Mouse (Mus musculus) left cerebral cortex, adult 2 months (tissue): Measurements from ENCODE around the gene Elmsan1. TPM values are rescaled to one million over a fixed set of nuclear protein-coding genes. Genes with fewer than 3 reads are reported as not detected.

Source experiments
- DNase-seq, 2 experiments: peaks; one replicate each; pipeline ENCODE4 v3.0.0; 2021 to 2022; ENCODE audit warnings: low spot score in 2 of 2, mixed read lengths in 1 of 2; ENCODE audit errors: extremely low spot score in 1 of 2
- H3K27ac ChIP-seq: fragments of 200-600 bp; 2 replicates; pipeline ENCODE4 v1.8.1; 2022
- H3K4me3 ChIP-seq: fragments of 200-600 bp; 2 replicates; pipeline ENCODE4 v1.8.1; 2022
- CTCF ChIP-seq: fragments of 200-600 bp; IDR thresholded peaks from 2 replicates; pipeline ENCODE4 v1.8.1; 2022; ENCODE audit warnings: antibody characterized with exemption, mild to moderate bottlenecking, moderate library complexity
- intact Hi-C: fragments of 180-260 bp; cut with DNase I; formaldehyde crosslinking; loops from one replicate; pipeline ENCODE4 v1.15.1; 2025
- total RNA-seq, 2 experiments: library from RNA; stranded (reverse); gene quantifications; 2 replicates each; pipeline ENCODE4 v1.2.3; 2021

The Elmsan1 gene
- total RNA-seq, 2 experiments from 2014 or later, result 16.6 to 22.8 TPM

DNA sequence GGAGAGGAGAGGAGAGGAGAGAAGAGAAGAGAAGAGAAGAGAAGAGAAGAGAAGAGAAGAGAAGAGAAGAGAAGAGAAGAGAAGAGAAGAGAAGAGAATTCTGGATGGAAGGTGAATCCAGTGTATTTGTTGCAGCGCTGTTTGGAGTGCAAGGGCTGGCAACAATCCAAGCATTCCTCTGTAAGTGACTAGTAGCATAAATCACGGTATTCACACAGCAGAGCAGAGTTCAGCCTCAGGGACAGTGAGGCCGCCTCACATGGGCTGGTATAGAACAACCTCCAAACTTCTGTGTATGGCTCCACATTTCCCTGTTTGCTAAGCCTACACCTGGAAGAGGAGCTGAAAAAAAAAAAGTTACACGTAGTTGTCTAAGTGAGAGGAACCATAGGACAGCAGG lies 6.4 kb downstream of the Elmsan1 start:
- H3K4me3 ChIP-seq, result no peak overlapping the region
- no peak for TF ChIP-seq CTCF
- H3K27ac ChIP-seq, result no peak overlapping the region
- intact Hi-C loops, result no loop called here
- no peak for DNase-seq

DNA sequence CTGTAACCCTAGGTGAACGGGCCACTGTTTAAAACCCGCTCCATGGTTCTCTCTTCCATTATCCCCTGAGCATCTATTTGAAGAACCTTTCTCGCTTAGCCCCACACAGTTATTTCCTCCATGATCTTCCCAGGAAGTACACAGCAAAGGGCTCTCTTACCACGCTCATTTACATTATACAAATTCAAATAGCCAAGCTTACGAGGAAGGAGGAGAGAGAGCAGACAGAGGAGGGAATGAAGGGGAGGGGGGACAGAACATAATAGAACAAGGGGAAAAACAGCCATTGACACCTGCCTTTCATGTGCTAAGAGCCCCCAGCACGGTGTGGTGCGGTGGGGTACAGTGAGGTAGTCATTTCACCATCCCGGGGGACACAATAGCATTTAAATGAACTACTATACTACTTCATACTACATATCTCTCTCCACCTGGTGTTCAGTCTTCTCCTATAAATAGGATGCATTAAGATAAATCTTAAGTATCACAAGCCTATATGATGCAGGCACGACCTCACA lies 7.6 kb downstream of the Elmsan1 start:
- no peak for TF ChIP-seq CTCF
- no peak overlapping the region for H3K27ac ChIP-seq
- DNase-seq, result no peak
- intact Hi-C loops, result no loop called here
- no peak overlapping the region for H3K4me3 ChIP-seq

DNA sequence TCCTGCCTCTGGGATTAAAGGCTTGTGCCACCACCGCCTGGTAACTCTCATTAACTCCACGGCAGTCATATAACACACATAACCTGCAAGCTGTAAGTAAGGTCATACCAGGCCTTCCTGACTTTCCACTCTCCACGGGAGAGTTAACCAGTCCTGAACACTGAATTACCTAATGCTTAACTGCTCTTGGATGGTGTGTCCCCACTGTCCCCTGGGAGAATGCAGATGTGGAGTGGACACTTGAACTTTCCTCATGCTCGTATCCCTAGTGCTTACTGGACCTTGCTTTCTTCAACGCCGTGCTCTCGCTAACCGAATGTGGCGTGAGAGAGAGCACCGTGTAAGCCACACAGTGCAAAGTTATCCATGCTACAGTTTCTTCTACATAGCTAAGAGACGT lies 8.4 kb downstream of the Elmsan1 start:
- Histone ChIP-seq H3K4me3 (no peak overlapping the region), H3K27ac (no peak overlapping the region)
- intact Hi-C loops, result no loop called here
- no peak for TF ChIP-seq CTCF
- no peak for DNase-seq

DNA sequence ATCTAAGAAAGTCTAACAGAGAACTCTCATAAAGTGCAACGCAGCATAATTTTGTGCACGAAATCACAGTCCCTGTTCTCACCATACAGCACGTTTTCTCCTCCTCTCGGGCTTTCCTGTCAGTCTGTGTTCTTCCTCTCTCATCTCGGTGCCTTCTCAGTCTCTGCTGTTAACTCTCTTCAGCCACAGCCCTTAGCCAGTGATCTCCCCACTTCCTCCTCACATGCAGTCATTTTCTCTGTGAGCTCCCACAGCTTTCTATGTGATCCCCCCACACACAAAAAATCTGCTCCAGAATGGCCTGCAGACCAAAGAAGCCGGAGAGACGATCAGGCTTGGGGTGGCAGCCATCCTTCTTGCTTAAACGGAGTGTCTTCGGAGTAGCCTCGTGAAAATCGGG lies 9.6 kb downstream of the Elmsan1 start:
- DNase-seq, result no peak
- intact Hi-C loops, result no loop called here
- H3K4me3 ChIP-seq, result no peak overlapping the region
- H3K27ac ChIP-seq, result no peak overlapping the region
- no peak for TF ChIP-seq CTCF

DNA sequence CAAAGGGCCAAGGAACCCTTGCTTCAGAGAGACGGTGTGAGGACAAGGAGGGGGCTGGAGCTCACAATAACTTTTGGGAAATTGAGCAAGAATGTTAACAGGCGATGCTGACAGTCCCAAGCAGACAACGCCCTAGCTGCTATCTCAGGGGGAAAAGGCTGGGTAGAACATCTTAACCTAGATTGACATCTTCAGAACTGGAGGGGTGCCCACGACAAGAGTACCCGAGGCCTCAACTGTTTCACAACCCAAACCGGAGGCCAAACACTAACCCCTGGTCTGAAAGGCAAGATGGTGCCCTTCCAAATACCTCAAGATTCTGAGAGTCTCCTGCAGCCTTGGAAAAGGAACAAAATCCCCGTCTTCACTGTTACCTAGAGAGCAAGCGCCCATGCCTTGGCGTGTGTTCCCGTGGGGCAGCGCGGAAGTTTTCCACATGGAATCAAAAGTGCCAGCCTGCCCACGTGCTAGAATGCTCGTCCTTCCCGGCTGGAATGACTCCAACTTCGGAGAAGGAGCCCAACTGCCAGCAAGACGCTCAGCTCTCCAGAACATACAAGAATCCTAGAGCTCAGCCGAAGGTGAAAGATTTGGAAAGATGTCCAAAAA lies 11.4 kb downstream of the Elmsan1 start:
- DNase-seq, result peak in 1 of 2 experiments; percentile 33
- no peak overlapping the region for H3K27ac ChIP-seq
- H3K4me3 ChIP-seq, result no peak overlapping the region
- TF ChIP-seq CTCF, result no peak
- intact Hi-C loops, result no loop called here

DNA sequence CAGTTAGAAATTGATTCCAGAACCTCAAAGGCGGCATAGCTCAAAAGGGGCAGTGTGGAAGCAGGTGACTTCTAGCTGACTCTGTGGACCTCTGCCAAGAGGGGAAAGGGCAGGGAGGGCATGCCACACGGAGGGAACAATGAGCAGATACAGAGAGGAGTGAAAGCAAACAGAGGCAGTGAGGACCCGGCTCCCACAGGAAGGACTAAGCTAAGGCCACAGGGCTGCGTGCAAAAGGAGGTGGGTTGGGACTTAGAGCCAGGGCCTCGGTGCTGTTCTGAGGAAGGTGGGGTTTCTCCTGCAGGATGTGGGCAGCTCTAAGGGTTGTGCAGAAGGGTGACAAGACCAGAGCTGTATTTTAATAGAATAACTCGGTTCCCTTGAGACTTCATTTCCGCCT lies 12.2 kb downstream of the Elmsan1 start:
- no peak for DNase-seq
- Histone ChIP-seq H3K27ac (no peak overlapping the region), H3K4me3 (no peak overlapping the region)
- intact Hi-C loops, result no loop called here
- no peak for TF ChIP-seq CTCF

DNA sequence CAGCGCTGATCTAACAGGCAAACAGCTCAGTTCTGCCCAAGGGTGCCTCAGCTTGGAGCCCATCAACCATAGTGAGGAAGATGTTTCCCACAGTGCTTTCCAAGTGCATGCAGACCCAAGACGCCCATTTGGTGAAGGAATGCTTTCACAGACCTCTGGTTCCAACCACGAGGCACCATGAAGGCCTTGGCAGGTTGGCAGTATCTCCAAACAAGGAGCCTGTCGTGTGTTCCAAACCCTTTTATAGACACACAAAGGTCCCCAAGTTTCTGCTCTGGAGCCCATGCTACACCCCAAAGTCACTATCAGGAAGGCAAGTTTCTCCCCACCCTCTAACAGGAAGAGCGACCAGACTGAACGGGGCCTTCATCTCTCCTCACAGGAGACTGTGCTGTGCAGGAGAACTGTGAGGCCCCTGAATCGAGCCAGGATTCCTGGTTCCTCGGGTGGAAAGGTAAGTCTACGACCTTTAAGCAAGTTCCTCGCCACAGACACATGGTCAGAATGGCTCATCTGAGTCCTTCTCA lies 13.0 kb downstream of the Elmsan1 start:
- no peak overlapping the region for H3K27ac ChIP-seq
- H3K4me3 ChIP-seq, result no peak overlapping the region
- intact Hi-C loops, result no loop called here
- DNase-seq, result no peak
- no peak for TF ChIP-seq CTCF

DNA sequence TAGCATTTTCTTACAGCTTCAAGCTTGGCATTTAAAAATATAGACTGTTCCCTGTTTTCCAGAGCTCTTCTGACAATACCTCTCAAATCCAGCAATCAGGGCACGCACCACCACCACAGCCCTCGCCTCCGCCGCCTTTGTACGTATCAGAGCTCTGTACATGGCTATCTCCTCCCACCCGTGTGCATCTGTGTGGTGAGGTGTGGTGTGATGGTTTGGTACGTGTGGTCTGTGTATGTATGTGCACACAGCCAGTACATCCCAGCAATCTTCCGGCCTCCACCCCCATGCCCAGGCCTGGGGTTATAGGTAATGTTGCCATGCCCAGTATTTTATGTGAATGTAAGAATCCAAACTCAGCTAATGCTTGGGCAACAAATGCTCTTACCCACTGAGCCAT lies 14.0 kb downstream of the Elmsan1 start:
- no peak overlapping the region for H3K4me3 ChIP-seq
- TF ChIP-seq CTCF, result no peak
- H3K27ac ChIP-seq, result no peak overlapping the region
- DNase-seq, result no peak
- intact Hi-C loops, result no loop called here

DNA sequence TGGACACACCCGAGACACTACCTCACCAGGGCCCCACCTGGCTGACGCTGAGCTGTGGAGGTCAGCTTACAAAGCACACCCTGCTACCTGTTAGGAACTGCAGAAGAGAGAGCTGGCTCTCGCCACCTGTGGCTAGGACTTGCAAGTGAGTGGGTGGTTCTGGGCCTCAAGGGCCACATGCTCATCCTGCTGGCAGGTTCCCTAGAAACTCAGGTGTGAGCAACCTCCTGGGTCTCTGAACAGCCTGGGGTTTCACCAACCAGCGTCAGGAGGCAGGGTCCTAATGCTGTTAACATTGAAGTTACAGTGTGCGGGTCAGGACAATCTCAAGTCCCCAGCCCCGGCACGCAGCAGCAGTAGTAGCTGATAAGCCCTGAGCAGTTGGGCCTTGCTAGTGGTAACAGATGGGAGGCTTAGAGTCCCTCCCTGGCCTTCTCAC lies 14.9 kb downstream of the Elmsan1 start:
- no peak for DNase-seq
- Histone ChIP-seq H3K4me3 (no peak overlapping the region), H3K27ac (no peak overlapping the region)
- intact Hi-C loops, result no loop called here
- no peak for TF ChIP-seq CTCF

DNA sequence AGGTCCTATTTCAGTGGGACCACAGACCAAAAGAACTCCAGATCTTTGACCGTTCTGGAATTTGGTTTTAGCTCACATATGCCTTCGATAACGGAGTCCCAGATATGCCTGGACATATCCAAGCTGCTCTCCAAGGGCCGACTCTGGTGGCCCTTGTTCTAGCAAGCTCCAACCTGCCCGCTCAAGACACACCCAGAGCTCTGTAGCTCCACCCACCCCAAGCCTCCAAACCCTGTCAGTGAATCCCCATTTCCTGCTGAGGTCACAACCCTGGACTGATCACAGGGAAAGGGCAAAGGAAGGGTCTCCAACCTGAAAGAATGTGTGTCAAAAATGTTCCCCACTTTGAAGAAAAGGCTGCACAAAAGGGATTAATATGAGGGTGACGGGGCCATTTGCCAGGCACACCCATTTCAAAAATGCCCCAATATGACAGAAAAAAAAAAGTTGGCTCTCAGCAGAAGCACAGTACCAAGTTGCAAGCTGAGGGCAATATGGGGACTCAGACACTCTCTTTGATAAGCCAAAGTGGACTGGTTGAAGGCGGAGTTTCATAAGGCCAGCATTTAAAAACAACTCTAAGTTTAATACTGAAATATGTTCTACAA lies 15.4 kb downstream of the Elmsan1 start:
- intact Hi-C loops, result no loop called here
- Histone ChIP-seq H3K4me3 (no peak overlapping the region), H3K27ac (no peak overlapping the region)
- no peak for DNase-seq
- TF ChIP-seq CTCF, result no peak

DNA sequence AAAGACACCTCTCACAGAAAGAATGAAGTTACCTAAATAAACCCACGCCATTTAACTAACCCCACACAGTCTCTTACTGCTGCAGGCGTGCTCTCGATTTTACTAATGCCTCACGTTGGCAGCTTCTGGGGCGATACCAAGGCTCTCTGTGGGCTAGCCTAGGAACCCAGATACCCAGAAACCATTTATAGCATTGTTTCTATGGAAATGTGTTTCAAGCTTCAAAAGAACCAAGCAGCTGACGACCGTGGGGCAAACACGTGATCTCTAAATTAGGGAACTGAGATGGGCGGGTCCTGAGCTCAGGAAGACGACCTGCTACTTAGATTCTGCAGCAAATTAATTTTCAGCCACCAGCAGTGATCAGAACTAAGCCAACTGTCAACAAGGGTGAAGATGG lies 16.1 kb downstream of the Elmsan1 start:
- DNase-seq, result no peak
- Histone ChIP-seq H3K4me3 (no peak overlapping the region), H3K27ac (no peak overlapping the region)
- TF ChIP-seq CTCF, result no peak
- intact Hi-C loops, result no loop called here

DNA sequence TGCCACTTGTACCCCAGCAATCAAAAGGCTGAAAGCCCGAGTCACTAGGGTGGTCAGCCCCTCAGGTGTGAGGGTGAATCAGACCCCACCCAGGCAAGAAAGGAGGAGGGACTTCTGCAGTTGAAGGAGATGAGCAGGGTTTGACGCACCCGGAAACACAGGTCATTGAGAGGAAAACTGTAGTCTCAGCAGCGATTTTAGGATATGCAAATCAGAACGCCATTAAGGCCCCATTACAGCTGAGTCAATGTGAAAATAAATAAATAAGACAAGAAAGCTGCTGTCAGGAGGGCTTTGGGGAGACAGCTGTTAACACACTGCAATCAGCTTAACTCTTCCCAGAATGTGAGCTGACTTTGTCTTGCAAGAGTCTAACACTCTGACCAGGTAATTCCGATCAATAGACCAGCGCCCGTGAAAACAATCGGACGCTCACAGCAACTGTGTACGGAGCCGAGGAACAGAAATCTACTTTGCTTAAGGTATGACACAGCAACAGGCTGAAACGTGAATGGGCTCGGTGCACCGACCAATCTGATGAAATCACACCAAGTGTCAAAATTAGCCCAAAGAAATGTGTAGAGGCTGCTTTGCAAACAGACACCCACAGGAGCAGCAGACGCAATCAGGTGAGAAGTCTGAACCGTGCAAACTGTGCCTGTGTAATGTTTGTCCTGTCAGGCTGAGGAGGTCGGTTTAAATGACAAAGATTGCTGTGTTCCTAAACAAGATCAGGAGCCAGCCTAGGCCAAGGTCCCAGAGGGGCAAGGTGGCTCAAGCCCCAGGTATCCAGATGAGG lies 16.8 kb downstream of the Elmsan1 start:
- DNase-seq, result no peak
- no peak for TF ChIP-seq CTCF
- Histone ChIP-seq H3K27ac (no peak overlapping the region), H3K4me3 (no peak overlapping the region)
- intact Hi-C loops, result no loop called here
